Mouse (Mus musculus) hindbrain, embryonic 14.5 days (tissue): ENCODE measurements around the gene Rps5. TPM values are rescaled to one million over a fixed set of nuclear protein-coding genes. Genes with fewer than 3 reads are reported as not detected.
A peak's percentile ranks its signal among the peaks of the same experiment; 100 is the strongest.

ENCODE experiments used
- ATAC-seq: fragments of 200-750 bp; cut with Nextera tagmentation; 2 replicates; pipeline ENCODE4 v1.8.0; 2017; ENCODE audit warnings: moderate number of reproducible peaks, mild to moderate bottlenecking, moderate TSS enrichment, moderate library complexity; ENCODE audit not compliant: low FRiP score
- DNase-seq: peaks from one replicate; pipeline ENCODE4 v3.0.0-alpha.2; 2015; ENCODE audit warnings: low spot score
- H3K27ac ChIP-seq: fragments of 300-500 bp; sonication (generic); 2 replicates; pipeline ENCODE4 v1.5.1; 2014; ENCODE audit warnings: mild to moderate bottlenecking, moderate library complexity
- H3K27me3 ChIP-seq: fragments of 300-500 bp; sonication (generic); 2 replicates; pipeline ENCODE4 v1.6.1; 2014; ENCODE audit warnings: mild to moderate bottlenecking, low read length, mixed read lengths; ENCODE audit not compliant: control insufficient read depth, insufficient read depth
- H3K36me3 ChIP-seq: fragments of 300-500 bp; sonication (generic); replicated peaks from 2 replicates; pipeline ENCODE4 v1.6.1; 2014; ENCODE audit not compliant: control insufficient read depth, insufficient read depth
- H3K4me1 ChIP-seq: fragments of 300-500 bp; sonication (generic); replicated peaks from 2 replicates; pipeline ENCODE4 v1.6.1; 2014; ENCODE audit warnings: antibody characterized with exemption, low read length, mixed read lengths; ENCODE audit not compliant: control insufficient read depth, insufficient read depth
- H3K4me2 ChIP-seq: fragments of 300-500 bp; sonication (generic); replicated peaks from 2 replicates; pipeline ENCODE4 v1.6.1; 2014; ENCODE audit warnings: mild to moderate bottlenecking, moderate library complexity
- H3K4me3 ChIP-seq: fragments of 300-500 bp; sonication (generic); replicated peaks from 2 replicates; pipeline ENCODE4 v1.5.1; 2014; ENCODE audit warnings: mild to moderate bottlenecking, low read length
- H3K9ac ChIP-seq: fragments of 300-500 bp; sonication (generic); 2 replicates; pipeline ENCODE4 v1.6.1; 2014
- H3K9me3 ChIP-seq: fragments of 300-500 bp; sonication (generic); 2 replicates; pipeline ENCODE4 v1.6.1; 2016; ENCODE audit warnings: low read length; ENCODE audit not compliant: control insufficient read depth
- WGBS: fragments of 180-500 bp; shearing (Covaris S2); extraction: QIAGEN DNeasy Blood & Tissue Kit; methylation state at CpG from one replicate; pipeline ENCODE4 v1.1.7; 2014; 5-methylcytosine and 5-hydroxymethylcytosine counted together
- polyA plus RNA-seq: library from polyadenylated mRNA; unstranded; fragments of >200 nt; fragmentation: Nextera tagmentation; extraction: Ambion mirVana; gene quantifications from 2 replicates; pipeline ENCODE4 v1.2.1, GENCODE M21; 2014

Rps5 gene
- polyA plus RNA-seq, 1 experiment from 2014 or later, result 781 TPM

DNA sequence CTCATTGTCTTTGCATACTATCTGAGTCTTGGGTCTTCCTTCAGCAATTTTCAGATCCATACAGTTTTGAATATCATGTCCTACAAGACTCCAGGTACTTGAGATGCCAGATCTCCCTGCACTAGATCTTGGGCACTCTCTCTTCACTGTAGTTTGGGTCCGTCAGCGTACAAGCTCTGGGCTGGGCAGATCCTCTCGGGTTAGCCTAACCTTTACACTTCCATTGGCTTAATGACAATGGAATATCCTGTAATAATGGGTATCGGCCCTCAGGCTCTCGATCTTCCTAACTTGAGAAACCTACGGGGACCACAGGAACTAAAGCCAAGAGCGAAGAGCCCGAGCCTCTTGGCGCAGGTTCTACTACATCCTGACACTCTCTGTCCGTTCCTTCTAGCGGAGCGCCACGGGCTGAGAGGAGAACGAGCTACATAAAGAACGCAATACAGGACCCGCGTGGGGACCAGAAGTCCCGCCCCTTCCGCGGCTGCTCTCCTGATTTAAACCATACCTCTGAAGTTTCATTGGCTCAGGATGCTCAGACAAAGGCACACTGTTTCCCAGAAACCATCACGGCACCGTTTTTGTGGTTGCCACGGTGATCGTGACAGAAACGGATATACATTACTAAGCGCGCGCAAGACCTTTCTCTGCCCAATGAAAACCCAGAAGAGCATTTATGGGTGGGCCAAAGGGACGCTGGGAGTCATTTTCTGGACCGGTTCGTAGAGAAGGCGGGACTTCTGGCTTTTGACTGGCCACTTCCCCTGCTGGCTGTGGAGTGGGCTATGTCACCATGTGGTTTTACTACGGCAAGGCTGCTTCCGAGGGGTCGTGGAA lies 27.2 kb downstream of the Rps5 start:
- peak; percentile 98 for ATAC-seq
- Histone ChIP-seq H3K36me3 (no peaks in the 10 kb centered on the region), H3K9ac (peak overlapping the region; percentile 68)

DNA sequence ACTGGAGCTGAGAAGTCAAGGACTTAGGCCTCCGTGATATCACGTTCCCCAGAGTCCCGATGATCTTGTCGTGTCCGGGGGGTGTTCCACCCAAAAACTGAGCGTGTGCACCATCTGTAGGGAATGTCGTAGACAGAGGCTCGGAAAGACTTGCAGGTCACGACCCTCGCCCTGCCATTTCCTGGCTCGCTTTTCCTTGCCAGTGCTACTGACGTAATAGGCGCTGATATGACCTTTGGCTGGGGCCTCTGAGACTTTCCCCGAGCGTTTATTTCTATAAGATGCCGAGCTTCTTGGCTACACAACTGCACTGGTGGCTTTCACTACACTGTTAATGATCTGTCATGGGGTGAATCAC lies 27.8 kb downstream of the Rps5 start:
- peak overlapping the region; percentile 50 for H3K4me3 ChIP-seq
- H3K9ac ChIP-seq, result peak overlapping the region; percentile 68
- H3K27me3 ChIP-seq, result no peaks in the 10 kb centered on the region
- H3K27ac ChIP-seq, result peak overlapping the region; percentile 86
- peak overlapping the region; percentile 92 for H3K4me2 ChIP-seq
- peaks cover 9% of the 10 kb centered on the region for H3K4me1 ChIP-seq
- H3K9me3 ChIP-seq, result no peaks in the 10 kb centered on the region
- 16% methylated on average over 16 of the region's 16 CpGs for WGBS
- no peaks in the 10 kb centered on the region for H3K36me3 ChIP-seq
- DNase-seq (no peak), ATAC-seq (no peak; the same call in 1 of the 2 replicates)

More for the DNA sequence above, 27.2 kb downstream of the Rps5 start:
- Histone ChIP-seq H3K27ac (peak overlapping the region; percentile 91), H3K4me2 (peak overlapping the region; percentile 92), H3K9me3 (no peaks in the 10 kb centered on the region), H3K27me3 (no peaks in the 10 kb centered on the region), H3K4me1 (peaks cover 9% of the 10 kb centered on the region), H3K4me3 (peak overlapping the region; percentile 50)
- WGBS, result 10% methylated on average over 35 of the region's 35 CpGs
- peak; percentile 97 for DNase-seq

DNA sequence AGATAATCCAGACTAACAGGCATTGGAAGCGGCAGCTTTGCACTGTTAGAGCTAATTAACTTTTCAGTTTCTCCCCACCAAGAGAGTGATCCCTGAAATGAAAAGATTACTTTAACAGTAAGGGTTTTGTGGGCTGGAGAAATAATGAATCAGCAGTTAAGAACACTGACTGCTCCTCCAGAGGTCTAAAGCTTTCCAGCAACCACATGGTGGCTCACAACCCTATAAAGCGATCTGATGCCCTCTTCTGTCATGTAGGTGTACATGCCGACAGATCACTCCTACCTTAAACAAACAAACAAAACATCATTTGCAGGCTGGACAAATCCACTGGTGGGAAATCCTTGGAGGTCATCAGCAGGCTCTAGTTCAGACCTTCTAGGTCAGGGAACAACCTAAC lies 32.8 kb downstream of the Rps5 start:
- no peak overlapping the region for H3K4me2 ChIP-seq
- ATAC-seq (no peak), DNase-seq (no peak)
- H3K4me1 ChIP-seq, result peaks cover 3% of the 10 kb centered on the region; the same call in 1 of the 2 replicates
- H3K9ac ChIP-seq, result no peak overlapping the region
- H3K9me3 ChIP-seq, result no peaks in the 10 kb centered on the region
- H3K4me3 ChIP-seq, result no peak overlapping the region
- H3K36me3 ChIP-seq, result no peaks in the 10 kb centered on the region
- no peak overlapping the region for H3K27ac ChIP-seq
- H3K27me3 ChIP-seq, result no peaks in the 10 kb centered on the region
- WGBS, result 69% methylated on average over 3 of the region's 3 CpGs

DNA sequence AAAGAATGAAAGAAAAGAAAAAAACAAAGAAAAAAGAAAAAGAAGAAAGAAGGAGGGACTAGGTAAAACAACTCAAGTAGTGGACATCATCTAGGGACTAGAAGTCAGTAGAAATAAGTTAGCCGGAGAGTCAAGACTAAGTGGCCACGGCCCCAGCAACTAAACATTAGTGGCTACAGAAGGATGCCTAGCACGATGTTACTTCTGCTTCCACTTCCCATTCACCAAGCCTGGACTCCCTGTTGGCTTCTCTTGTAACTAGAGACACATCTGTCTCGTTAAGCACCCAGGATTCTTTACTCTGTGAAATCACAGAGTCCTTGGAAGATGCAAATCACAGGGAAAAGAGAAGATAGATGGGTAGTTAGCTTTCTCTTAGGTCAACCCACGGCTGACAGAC lies 35.4 kb downstream of the Rps5 start:
- Histone ChIP-seq H3K9ac (no peak overlapping the region), H3K4me3 (no peak overlapping the region), H3K27me3 (no peaks in the 10 kb centered on the region), H3K27ac (no peak overlapping the region), H3K36me3 (no peaks in the 10 kb centered on the region), H3K4me2 (no peak overlapping the region), H3K9me3 (no peaks in the 10 kb centered on the region), H3K4me1 (no peaks in the 10 kb centered on the region)
- DNase-seq (no peak), ATAC-seq (no peak)
- WGBS, result 78% methylated on average over 5 of the region's 5 CpGs

DNA sequence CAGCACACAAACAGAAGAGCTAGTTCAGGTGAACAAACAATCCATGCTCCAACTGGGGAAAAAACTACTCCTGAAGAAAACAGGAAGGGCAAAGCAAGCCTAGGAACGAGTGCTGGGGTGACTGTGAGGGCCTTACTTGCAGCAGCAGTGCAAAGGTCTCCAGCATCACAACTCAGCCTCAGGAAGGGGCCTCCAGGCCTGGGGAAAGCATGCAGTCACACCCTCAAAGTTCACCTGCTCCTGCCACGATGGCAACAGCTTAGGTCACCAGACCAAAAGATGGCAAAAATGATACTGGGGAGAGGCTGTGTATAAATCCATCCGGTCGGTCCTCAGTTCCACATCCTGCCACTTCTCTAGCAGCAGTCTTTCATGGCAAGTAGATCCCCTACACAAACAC lies 36.9 kb downstream of the Rps5 start:
- Histone ChIP-seq H3K9me3 (no peaks in the 10 kb centered on the region), H3K27ac (no peak overlapping the region), H3K36me3 (no peaks in the 10 kb centered on the region), H3K4me3 (no peak overlapping the region), H3K4me1 (no peaks in the 10 kb centered on the region), H3K9ac (no peak overlapping the region), H3K27me3 (no peaks in the 10 kb centered on the region), H3K4me2 (no peak overlapping the region)
- DNase-seq (no peak), ATAC-seq (no peak)
- WGBS, result 81% methylated on average over 4 of the region's 4 CpGs

DNA sequence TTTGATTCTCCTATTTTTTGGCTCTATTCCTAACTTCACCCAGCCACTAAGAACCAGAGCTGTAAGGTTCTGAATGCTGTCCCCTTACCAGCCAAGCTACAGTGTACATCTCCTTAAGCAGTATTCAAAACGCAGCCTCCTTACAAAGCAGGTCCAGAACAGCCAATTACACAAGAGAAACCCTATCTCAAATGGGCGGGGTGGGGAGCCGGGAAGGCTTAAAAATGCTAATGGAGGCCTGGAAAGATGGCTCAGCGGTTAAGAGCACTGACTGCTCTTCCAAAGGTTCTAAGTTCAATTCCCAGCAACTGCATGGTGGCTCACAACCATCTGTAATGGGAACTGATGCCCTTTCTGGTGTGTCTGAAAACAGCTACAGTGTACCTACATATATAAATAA lies 37.6 kb downstream of the Rps5 start:
- Histone ChIP-seq H3K9me3 (no peaks in the 10 kb centered on the region), H3K4me1 (peaks cover 4% of the 10 kb centered on the region; the same call in 1 of the 2 replicates), H3K27me3 (no peaks in the 10 kb centered on the region), H3K27ac (no peak overlapping the region), H3K9ac (no peak overlapping the region), H3K4me2 (no peak overlapping the region), H3K4me3 (no peak overlapping the region), H3K36me3 (no peaks in the 10 kb centered on the region)
- WGBS, result 20% methylated on average over 4 of the region's 4 CpGs
- DNase-seq, result no peak
- ATAC-seq, result no peak

DNA sequence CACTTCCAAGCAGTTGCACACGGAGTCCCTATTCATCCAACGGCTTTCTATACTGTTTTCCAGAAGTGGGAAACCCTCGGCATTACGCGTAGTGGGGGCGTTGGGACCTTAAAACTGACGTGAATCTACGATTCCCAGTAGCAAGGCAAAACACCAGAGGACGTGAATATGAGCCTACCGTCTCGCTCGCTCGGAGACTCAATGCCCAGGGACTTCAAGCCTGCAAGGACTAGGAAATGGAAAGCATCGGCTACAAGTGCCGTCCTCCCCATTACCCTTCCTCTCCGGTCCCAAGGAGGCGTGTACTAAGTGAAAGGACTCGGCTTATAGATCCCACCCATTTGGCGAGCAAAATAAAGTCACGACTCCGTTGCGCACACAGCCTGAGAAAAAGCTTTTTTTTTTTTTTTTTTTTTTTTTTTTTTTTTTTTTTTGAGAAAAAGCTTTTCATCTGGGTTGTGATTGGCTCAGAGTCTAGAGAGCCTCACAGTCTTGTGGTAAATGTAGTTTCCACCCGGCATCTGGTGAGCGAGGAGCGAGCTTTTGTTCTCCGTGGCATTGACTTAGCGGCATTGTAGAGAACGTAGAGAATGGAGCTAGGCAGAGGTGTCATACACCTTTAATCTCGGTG lies 39.5 kb downstream of the Rps5 start:
- Histone ChIP-seq H3K4me2 (peak overlapping the region; percentile 59), H3K27ac (peak overlapping the region; percentile 79), H3K9ac (peak overlapping the region; percentile 58), H3K4me1 (peaks cover 13% of the 10 kb centered on the region), H3K4me3 (peak overlapping the region; percentile 39), H3K36me3 (no peaks in the 10 kb centered on the region), H3K27me3 (no peaks in the 10 kb centered on the region), H3K9me3 (no peaks in the 10 kb centered on the region)
- 3% methylated on average over 29 of the region's 29 CpGs for WGBS
- DNase-seq, result peak; percentile 85
- ATAC-seq, result peak; percentile 83

DNA sequence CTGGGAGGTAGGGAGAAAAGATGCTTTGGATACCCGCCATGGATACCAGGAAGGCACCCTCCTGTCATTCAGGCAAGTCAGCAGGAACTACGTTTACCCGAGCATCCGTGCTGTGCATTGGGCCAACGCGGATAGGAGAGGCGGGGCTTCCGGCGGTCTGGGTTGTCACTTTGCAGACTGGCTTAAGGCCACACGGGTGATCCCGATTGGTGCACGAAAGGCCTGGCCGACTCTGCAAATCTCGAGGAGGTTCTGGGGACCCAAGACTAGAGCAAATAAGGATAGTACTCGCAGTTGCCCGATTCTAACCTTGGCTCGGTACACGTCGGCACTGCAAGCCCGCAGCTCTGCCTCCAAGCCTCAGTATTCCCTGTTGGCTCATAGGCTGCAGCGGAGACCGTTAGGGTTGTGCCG lies 43.6 kb downstream of the Rps5 start, which contains the start of gene Zfp324:
Gene Zfp324, plus strand, starts transcription at position 161 of the 414 bp plus-strand sequence.
- under 1% methylated on average over 23 of the region's 23 CpGs for WGBS
- peak within 1 kb of the TSS; percentile 78 for H3K9ac ChIP-seq
- H3K9me3 ChIP-seq, result no peaks in the 10 kb centered on the region
- H3K27ac ChIP-seq, result peak within 1 kb of the TSS; percentile 89
- H3K36me3 ChIP-seq, result peaks cover 21% of the 10 kb centered on the region
- ATAC-seq (peak; percentile 91), DNase-seq (peak; percentile 85)
- H3K4me1 ChIP-seq, result peaks cover 25% of the 10 kb centered on the region
- no peaks in the 10 kb centered on the region for H3K27me3 ChIP-seq
- peak within 1 kb of the TSS; percentile 65 for H3K4me3 ChIP-seq
- H3K4me2 ChIP-seq, result peak within 1 kb of the TSS; percentile 81

DNA sequence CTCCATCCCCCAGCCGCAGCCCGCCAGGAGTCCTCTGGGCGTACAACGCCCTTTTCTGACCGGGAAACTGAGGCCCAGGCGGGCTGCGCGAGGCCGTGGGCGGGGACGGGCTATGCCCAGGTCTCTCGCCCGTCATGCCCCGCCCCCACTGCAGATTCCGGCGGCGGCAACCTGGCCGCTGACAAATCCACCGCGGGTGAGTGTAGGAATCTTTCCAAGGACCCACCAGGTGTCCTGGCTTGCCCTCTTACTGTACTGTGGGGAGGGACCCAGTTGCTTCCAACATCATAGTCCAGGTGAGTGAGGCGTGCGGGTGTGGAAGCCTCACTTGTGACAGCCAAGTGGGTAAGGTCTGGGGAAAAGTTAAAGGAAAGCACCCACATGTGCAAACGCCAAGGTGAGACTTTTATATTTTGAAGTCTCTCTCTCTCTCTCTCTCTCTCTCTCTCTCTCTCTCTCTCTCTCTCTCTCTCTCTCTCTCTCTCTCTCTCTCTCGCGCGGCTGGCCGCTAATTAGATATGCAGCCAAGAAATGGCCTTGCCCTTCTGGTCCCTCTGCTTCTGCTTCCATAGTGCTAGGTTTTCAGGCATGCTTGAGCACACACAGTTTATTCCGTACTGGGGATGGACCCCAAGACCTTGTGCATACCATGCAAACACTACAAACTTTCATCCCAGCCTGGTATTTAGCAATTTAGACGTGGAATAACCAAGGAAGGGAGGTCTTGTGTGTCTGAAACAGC lies 44.2 kb downstream of the Rps5 start:
- Histone ChIP-seq H3K9me3 (no peaks in the 10 kb centered on the region), H3K4me1 (peaks cover 25% of the 10 kb centered on the region), H3K4me3 (peak overlapping the region; percentile 65), H3K36me3 (peaks cover 27% of the 10 kb centered on the region), H3K4me2 (peak overlapping the region; percentile 81), H3K27me3 (no peaks in the 10 kb centered on the region), H3K27ac (peak overlapping the region; percentile 89), H3K9ac (peak overlapping the region; percentile 78)
- ATAC-seq (peak; percentile 59), DNase-seq (no peak)
- WGBS, result under 1% methylated on average over 25 of the region's 29 CpGs
